Mouse (Mus musculus) G1E (cell line): Measurements from ENCODE around the gene Dnajc13.

Experiments used
- CTCF ChIP-seq: IDR thresholded peaks from 2 replicates; pipeline ENCODE4 v1.5.1; 2012; ENCODE audit warnings: low read depth, low read length, inconsistent platforms, mixed read lengths
- TAL1 ChIP-seq: conservative IDR thresholded peaks from 2 replicates; pipeline ENCODE4 v1.6.1; 2012; ENCODE audit warnings: low read depth, low read length, inconsistent platforms, mixed read lengths

DNA sequence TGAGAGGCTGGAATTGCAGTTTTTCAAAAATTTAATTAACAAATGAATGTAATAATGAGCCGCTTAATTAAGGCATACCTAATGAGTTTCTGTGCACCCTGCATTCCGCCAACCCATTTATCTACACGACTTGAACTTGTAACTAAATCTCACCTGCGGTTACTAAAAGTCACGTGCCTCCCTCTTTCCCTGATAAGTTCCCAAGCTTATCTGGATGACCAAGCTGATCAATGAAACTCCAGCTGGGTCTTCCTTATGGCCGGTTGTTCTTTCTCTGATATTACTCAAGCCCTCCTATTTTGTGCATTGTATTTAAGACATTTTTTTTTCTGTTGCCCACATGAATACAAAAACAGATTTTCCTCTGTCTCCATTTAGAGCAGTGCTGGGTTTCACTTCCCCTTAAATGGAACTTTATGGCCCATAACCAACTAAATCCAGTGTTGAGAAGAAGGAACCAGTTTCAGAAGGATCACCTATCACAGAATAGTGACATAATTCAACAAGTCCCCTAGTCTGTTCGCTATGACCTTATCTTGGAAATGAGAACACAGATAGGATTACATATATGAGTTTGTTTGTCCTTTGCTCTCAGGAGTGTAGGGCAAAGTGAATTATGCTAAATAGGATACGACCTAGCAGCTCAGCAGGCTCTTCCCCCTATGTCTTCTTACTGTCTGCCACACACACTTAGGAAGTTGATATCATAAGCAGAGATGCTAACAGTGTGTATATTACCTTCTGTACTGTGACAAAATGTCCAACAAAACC lies 18.2 kb upstream of the Dnajc13 start:
- no peak for TF ChIP-seq CTCF
- no peak for TF ChIP-seq TAL1
